Mouse (Mus musculus) cerebellum, adult 2 months (tissue): ENCODE data around the gene Nmrk2.

Experiments
- CTCF ChIP-seq: fragments of 200-500 bp; IDR thresholded peaks from 2 replicates; pipeline ENCODE4 v1.5.1; 2011; ENCODE audit warnings: low read depth, mild to moderate bottlenecking, control low read depth, low read length, moderate library complexity, borderline replicate concordance; ENCODE audit not compliant: insufficient read depth
- POLR2A ChIP-seq: fragments of 200-500 bp; IDR thresholded peaks from 2 replicates; pipeline ENCODE4 v1.6.1; 2011; ENCODE audit warnings: low read length, control low read depth, borderline replicate concordance; ENCODE audit not compliant: insufficient read depth

DNA sequence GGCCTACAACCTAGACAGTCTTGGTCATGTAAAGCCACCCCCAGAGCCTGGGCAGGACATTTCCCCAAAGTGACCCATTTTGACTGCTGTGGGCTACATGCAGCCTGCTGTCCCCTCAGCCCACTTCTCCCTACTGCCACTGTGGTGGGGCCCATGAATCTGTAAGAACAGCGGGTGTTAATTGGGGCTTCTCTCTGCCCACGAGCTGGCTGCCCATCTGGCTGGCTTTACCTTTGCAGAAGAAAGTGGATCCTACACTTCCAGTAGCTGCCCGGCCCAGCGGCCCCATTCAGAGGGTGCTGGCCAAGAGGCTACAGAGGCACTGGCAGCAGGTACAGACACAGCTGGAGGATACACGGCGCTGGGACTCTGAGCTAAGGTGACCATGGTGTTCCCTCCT lies 43.3 kb upstream of the Nmrk2 start:
- TF ChIP-seq CTCF (no peak), POLR2A (no peak)
